Mouse (Mus musculus) CH12.LX (cell line): ENCODE data around the gene Klf7. TPM values are rescaled to one million over a fixed set of nuclear protein-coding genes. Genes with fewer than 3 reads are reported as not detected.

ENCODE experiments used
- DNase-seq: peaks from one replicate; pipeline ENCODE4 v3.0.0-alpha.2; 2013; ENCODE audit errors: extremely low read depth
- H3K27ac ChIP-seq: 2 replicates; pipeline ENCODE4 v1.5.1; 2012; ENCODE audit warnings: low read depth, mild to moderate bottlenecking, control low read depth, moderate library complexity; ENCODE audit not compliant: insufficient read depth
- H3K27me3 ChIP-seq: replicated peaks from 2 replicates; pipeline ENCODE3; 2012; ENCODE audit warnings: inconsistent platforms
- H3K36me3 ChIP-seq, 2 experiments: replicated peaks in 1 of 2; 2 replicates each; pipeline versions ENCODE3 to v1.6.1; 2012; ENCODE audit warnings: inconsistent platforms in 1 of 2, low read length in 1 of 2, mild to moderate bottlenecking in 1 of 2, mixed read lengths in 1 of 2, moderate library complexity in 1 of 2; ENCODE audit not compliant: control insufficient read depth in 1 of 2, insufficient read depth in 1 of 2
- H3K4me1 ChIP-seq, 2 experiments: 2 replicates each; pipeline ENCODE4 v1.6.1; 2012; ENCODE audit warnings: inconsistent platforms in 1 of 2, moderate library complexity in 1 of 2; ENCODE audit not compliant: insufficient read depth in 2 of 2, control insufficient read depth in 1 of 2
- H3K4me2 ChIP-seq: 2 replicates; pipeline ENCODE4 v1.6.1; 2012; ENCODE audit warnings: low read depth, mild to moderate bottlenecking, control low read depth; ENCODE audit not compliant: poor library complexity, insufficient read depth, severe bottlenecking
- H3K4me3 ChIP-seq, 3 experiments: fragments of 150-350 bp in 1 of 3; sonication (generic) in 1 of 3; replicated peaks in 1 of 3; 2 replicates each; pipeline versions ENCODE3 to v1.5.1; 2011 to 2012; ENCODE audit warnings: low read depth in 2 of 3, low read length in 2 of 3, mild to moderate bottlenecking in 2 of 3, moderate library complexity in 2 of 3, control low read depth in 1 of 3, improper control_type of control experiment in 1 of 3, inconsistent platforms in 1 of 3, mixed read lengths in 1 of 3; ENCODE audit not compliant: poor library complexity in 1 of 3
- H3K79me2 ChIP-seq: replicated peaks from 2 replicates; pipeline ENCODE4 v1.6.1; 2012; ENCODE audit warnings: mild to moderate bottlenecking, moderate library complexity; ENCODE audit not compliant: control insufficient read depth, poor library complexity, insufficient read depth, severe bottlenecking; ENCODE audit errors: extremely low read depth
- H3K9ac ChIP-seq: 2 replicates; pipeline ENCODE4 v1.6.1; 2012; ENCODE audit warnings: low read depth, mild to moderate bottlenecking, control low read depth, moderate library complexity; ENCODE audit not compliant: insufficient read depth
- H3K9me3 ChIP-seq: replicated peaks from 2 replicates; pipeline ENCODE3; 2012; ENCODE audit warnings: low read length, inconsistent platforms, mixed read lengths
- CTCF ChIP-seq, 2 experiments: IDR thresholded peaks in 1 of 2; conservative IDR thresholded peaks in 1 of 2; 2 replicates each; pipeline ENCODE4 v1.5.1; 2011 to 2012; ENCODE audit warnings: low read depth in 2 of 2, low read length in 2 of 2, improper control_type of control experiment in 1 of 2, inconsistent platforms in 1 of 2, mild to moderate bottlenecking in 1 of 2, moderate library complexity in 1 of 2
- ELF1 ChIP-seq: IDR thresholded peaks from 2 replicates; pipeline ENCODE4 v1.6.1; 2014; ENCODE audit warnings: low read depth, mild to moderate bottlenecking, inconsistent platforms, low read length, improper control_type of control experiment
- ETS1 ChIP-seq: conservative IDR thresholded peaks from 2 replicates; pipeline ENCODE4 v1.6.1; 2012; ENCODE audit warnings: low read depth, mild to moderate bottlenecking, inconsistent platforms, low read length, improper control_type of control experiment, moderate library complexity
- HCFC1 ChIP-seq: IDR thresholded peaks from 2 replicates; pipeline ENCODE4 v1.6.1; 2012; ENCODE audit warnings: low read depth, mild to moderate bottlenecking, inconsistent platforms, low read length, improper control_type of control experiment
- JUND ChIP-seq: conservative IDR thresholded peaks from 2 replicates; pipeline ENCODE4 v1.6.1; 2011; ENCODE audit warnings: low read depth, low read length, improper control_type of control experiment
- MAX ChIP-seq: IDR thresholded peaks from 2 replicates; pipeline ENCODE4 v1.6.1; 2011; ENCODE audit warnings: low read length, improper control_type of control experiment
- MAZ ChIP-seq: IDR thresholded peaks from 2 replicates; pipeline ENCODE4 v1.6.1; 2012; ENCODE audit warnings: low read depth, mild to moderate bottlenecking, inconsistent platforms, low read length, improper control_type of control experiment, moderate library complexity
- MXI1 ChIP-seq: IDR thresholded peaks from 2 replicates; pipeline ENCODE4 v1.6.1; 2011; ENCODE audit warnings: mild to moderate bottlenecking, low read depth, low read length, improper control_type of control experiment
- dilution Hi-C: fragments of 300-500 bp; cut with MboI; formaldehyde crosslinking; loops from 2 replicates; pipeline ENCODE4 v1.14.3; 2020; ENCODE audit warnings: low sequenced_read_pairs; ENCODE audit not compliant: extremely low pct_unique_long_range_greater_than_20kb, extremely low pct_ligation_motif_present
- in situ Hi-C: fragments of 300-500 bp; cut with MboI; formaldehyde crosslinking; loops from 3 replicates; pipeline ENCODE4 v1.14.3; 2019; ENCODE audit warnings: low sequenced_read_pairs, low pct_ligation_motif_present, low pct_unique_long_range_greater_than_20kb, mixed read lengths
- polyA plus RNA-seq: library from polyadenylated mRNA; unstranded; fragments of >175 nt; gene quantifications from 2 replicates; pipeline ENCODE4 v1.2.1, GENCODE M21; 2012; ENCODE audit warnings: low read depth; ENCODE audit not compliant: insufficient read length
- total RNA-seq, 2 experiments: library from RNA; depleted of rRNA; stranded (reverse); fragments of 300-350 nt in 1 of 2; fragments of >200 nt in 1 of 2; gene quantifications; 2 replicates each; pipeline ENCODE4 v1.2.3; 2012 to 2014

Klf7 gene
- total and polyA plus RNA-seq, 3 experiments = 4.3 to 6.5 (median 6.2) TPM

DNA sequence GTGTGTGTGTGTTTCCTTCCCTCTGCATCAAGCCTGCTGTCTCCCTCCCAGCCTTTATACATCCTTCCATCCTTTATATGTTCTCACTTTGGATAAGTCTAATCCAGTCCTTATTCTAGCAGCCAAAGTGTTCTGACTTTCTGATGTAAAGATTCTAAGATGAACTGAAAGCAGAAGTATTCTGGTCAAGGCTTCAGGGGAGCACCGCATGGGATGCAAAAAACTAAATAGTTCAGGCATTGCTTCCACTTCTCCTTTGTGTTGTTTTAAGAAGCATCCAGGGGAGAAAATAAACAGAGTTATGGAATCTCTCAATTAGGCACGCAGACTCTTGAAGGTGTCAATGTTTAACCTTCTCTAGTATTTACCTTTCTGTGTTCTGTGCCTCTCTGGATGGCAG lies 141.3 kb downstream of the Klf7 start:
- H3K4me3 ChIP-seq = no peak overlapping the region
- no peak for TF ChIP-seq ETS1
- no peak for TF ChIP-seq MAZ
- TF ChIP-seq HCFC1 = no peak
- TF ChIP-seq MAX = no peak
- TF ChIP-seq MXI1 = no peak
- no peak for TF ChIP-seq JUND
- no peak for TF ChIP-seq ELF1
- TF ChIP-seq CTCF (conservative IDR thresholded peaks at IDR 0.05 in 1 of 2, IDR thresholded peaks at IDR 0.05 in 1 of 2; ENCODE audit: low read depth in 2 of 2, low read length in 2 of 2) = no peak
- TF ChIP-seq, all 38 proteins: peak for 0
- no peak overlapping the region for H3K27ac ChIP-seq
- peaks cover 0 to 7% of the 10 kb centered on the region in 2 experiments; a peak in 2 of 4 replicates for H3K4me1 ChIP-seq
- no peak for DNase-seq
- no peaks in the 10 kb centered on the region for H3K79me2 ChIP-seq
- no peak overlapping the region for H3K9ac ChIP-seq
- H3K9me3 ChIP-seq = no peaks in the 10 kb centered on the region
- in situ Hi-C loops (no loop called here), dilution Hi-C loops (no loop called here)
- no peak overlapping the region for H3K4me2 ChIP-seq
- H3K36me3 ChIP-seq = no peaks in the 10 kb centered on the region
- no peaks in the 10 kb centered on the region for H3K27me3 ChIP-seq
